Mouse (Mus musculus): ENCODE data around the gene Catip. TPM values are rescaled to one million over a fixed set of nuclear protein-coding genes. Genes with fewer than 3 reads are reported as not detected.
A peak's percentile ranks its signal among the peaks of the same experiment; 100 is the strongest.

Gene Catip
- polyA plus RNA-seq, 1 experiment from 2014 or later = 0.50 TPM

GRCm38 (mm10) chr1:74332241-74332763 is 29.6 kb upstream of the Catip start:
- peak overlapping the region; percentile 88 for H3K4me2 ChIP-seq (ENCODE audit: low read depth, low read length)
- WGBS = under 1% methylated on average over 36 of the region's 36 CpGs
- ATAC-seq = peak; percentile 95
- H3K4me1 ChIP-seq (ENCODE audit: control insufficient read depth, insufficient read depth, low read length) = peaks cover 28% of the 10 kb centered on the region
- peak overlapping the region; percentile 65 for H3K9ac ChIP-seq (ENCODE audit: low read depth, low read length)
- peak overlapping the region; percentile 53 for H3K4me3 ChIP-seq (ENCODE audit: low read length)
- no peaks in the 10 kb centered on the region for H3K27me3 ChIP-seq (replicated peaks; ENCODE audit: control insufficient read depth, insufficient read depth, low read length)
- no peaks in the 10 kb centered on the region for H3K36me3 ChIP-seq (ENCODE audit: control insufficient read depth, insufficient read depth, low read length)
- H3K9me3 ChIP-seq (ENCODE audit: control insufficient read depth, low read length) = no peaks in the 10 kb centered on the region
- H3K27ac ChIP-seq (ENCODE audit: low read length) = peak overlapping the region; percentile 55

GRCm38 (mm10) chr1:74332930-74333329 is 29.0 kb upstream of the Catip start:
- Histone ChIP-seq H3K4me3 (ENCODE audit: low read length) (peak overlapping the region; percentile 53), H3K9me3 (ENCODE audit: control insufficient read depth, low read length) (no peaks in the 10 kb centered on the region), H3K4me1 (ENCODE audit: control insufficient read depth, insufficient read depth, low read length) (peaks cover 28% of the 10 kb centered on the region), H3K9ac (ENCODE audit: low read depth, low read length) (peak overlapping the region; percentile 65), H3K27me3 (replicated peaks; ENCODE audit: control insufficient read depth, insufficient read depth, low read length) (no peaks in the 10 kb centered on the region), H3K27ac (ENCODE audit: low read length) (peak overlapping the region; percentile 55), H3K4me2 (ENCODE audit: low read depth, low read length) (peak overlapping the region; percentile 88), H3K36me3 (ENCODE audit: control insufficient read depth, insufficient read depth, low read length) (no peaks in the 10 kb centered on the region)
- no peak for ATAC-seq
- WGBS = 6% methylated on average over 9 of the region's 9 CpGs

- H3K36me3 ChIP-seq (ENCODE audit: control insufficient read depth, insufficient read depth, low read length) = no peaks in the 10 kb centered on the region
- no peak overlapping the region for H3K4me2 ChIP-seq (ENCODE audit: low read depth, low read length)
- 76% methylated on average over 3 of the region's 3 CpGs for WGBS
- no peak overlapping the region for H3K9ac ChIP-seq (ENCODE audit: low read depth, low read length)
- no peak overlapping the region for H3K4me3 ChIP-seq (ENCODE audit: low read length)
- H3K27ac ChIP-seq (ENCODE audit: low read length) = no peak overlapping the region
- no peaks in the 10 kb centered on the region for H3K27me3 ChIP-seq (replicated peaks; ENCODE audit: control insufficient read depth, insufficient read depth, low read length)
- H3K9me3 ChIP-seq (ENCODE audit: control insufficient read depth, low read length) = no peaks in the 10 kb centered on the region
- ATAC-seq = no peak
- H3K4me1 ChIP-seq (ENCODE audit: control insufficient read depth, insufficient read depth, low read length) = peaks cover 26% of the 10 kb centered on the region
Measured at GRCm38 (mm10) chr1:74334607-74335006, 27.3 kb upstream of the Catip start.

GRCm38 (mm10) chr1:74335033-74335432 is 26.9 kb upstream of the Catip start:
- peaks cover 26% of the 10 kb centered on the region for H3K4me1 ChIP-seq (ENCODE audit: control insufficient read depth, insufficient read depth, low read length)
- H3K9ac ChIP-seq (ENCODE audit: low read depth, low read length) = no peak overlapping the region
- H3K4me2 ChIP-seq (ENCODE audit: low read depth, low read length) = no peak overlapping the region

GRCm38 (mm10) chr1:74335436-74336170 is 26.3 kb upstream of the Catip start:
- Histone ChIP-seq H3K4me2 (ENCODE audit: low read depth, low read length) (no peak overlapping the region), H3K9ac (ENCODE audit: low read depth, low read length) (no peak overlapping the region), H3K27me3 (replicated peaks; ENCODE audit: control insufficient read depth, insufficient read depth, low read length) (no peaks in the 10 kb centered on the region), H3K4me3 (ENCODE audit: low read length) (no peak overlapping the region), H3K9me3 (ENCODE audit: control insufficient read depth, low read length) (no peaks in the 10 kb centered on the region), H3K36me3 (ENCODE audit: control insufficient read depth, insufficient read depth, low read length) (no peaks in the 10 kb centered on the region), H3K27ac (ENCODE audit: low read length) (no peak overlapping the region), H3K4me1 (ENCODE audit: control insufficient read depth, insufficient read depth, low read length) (peaks cover 20% of the 10 kb centered on the region)
- ATAC-seq = no peak
- WGBS = 75% methylated on average over 6 of the region's 6 CpGs

More at GRCm38 (mm10) chr1:74335033-74335432, 26.9 kb upstream of the Catip start:
- no peaks in the 10 kb centered on the region for H3K36me3 ChIP-seq (ENCODE audit: control insufficient read depth, insufficient read depth, low read length)
- WGBS = 59% methylated on average over 4 of the region's 4 CpGs
- ATAC-seq = no peak
- no peaks in the 10 kb centered on the region for H3K27me3 ChIP-seq (replicated peaks; ENCODE audit: control insufficient read depth, insufficient read depth, low read length)
- H3K27ac ChIP-seq (ENCODE audit: low read length) = no peak overlapping the region
- H3K4me3 ChIP-seq (ENCODE audit: low read length) = no peak overlapping the region
- no peaks in the 10 kb centered on the region for H3K9me3 ChIP-seq (ENCODE audit: control insufficient read depth, low read length)

GRCm38 (mm10) chr1:74337241-74337771 is 24.6 kb upstream of the Catip start:
- no peak for ATAC-seq
- H3K9ac ChIP-seq (ENCODE audit: low read depth, low read length) = no peak overlapping the region

GRCm38 (mm10) chr1:74338013-74338412 is 23.9 kb upstream of the Catip start:
- no peak for ATAC-seq
- WGBS = 81% methylated on average over 5 of the region's 5 CpGs
- Histone ChIP-seq H3K36me3 (ENCODE audit: control insufficient read depth, insufficient read depth, low read length) (no peaks in the 10 kb centered on the region), H3K4me1 (ENCODE audit: control insufficient read depth, insufficient read depth, low read length) (peaks cover 9% of the 10 kb centered on the region), H3K9me3 (ENCODE audit: control insufficient read depth, low read length) (no peaks in the 10 kb centered on the region), H3K27ac (ENCODE audit: low read length) (no peak overlapping the region), H3K27me3 (replicated peaks; ENCODE audit: control insufficient read depth, insufficient read depth, low read length) (no peaks in the 10 kb centered on the region), H3K4me3 (ENCODE audit: low read length) (no peak overlapping the region), H3K9ac (ENCODE audit: low read depth, low read length) (no peak overlapping the region), H3K4me2 (ENCODE audit: low read depth, low read length) (no peak overlapping the region)

More at GRCm38 (mm10) chr1:74337241-74337771, 24.6 kb upstream of the Catip start:
- H3K36me3 ChIP-seq (ENCODE audit: control insufficient read depth, insufficient read depth, low read length) = no peaks in the 10 kb centered on the region
- 90% methylated on average over 3 of the region's 3 CpGs for WGBS
- peaks cover 8% of the 10 kb centered on the region for H3K4me1 ChIP-seq (ENCODE audit: control insufficient read depth, insufficient read depth, low read length)
- no peaks in the 10 kb centered on the region for H3K9me3 ChIP-seq (ENCODE audit: control insufficient read depth, low read length)
- no peak overlapping the region for H3K4me2 ChIP-seq (ENCODE audit: low read depth, low read length)
- no peak overlapping the region for H3K4me3 ChIP-seq (ENCODE audit: low read length)
- no peak overlapping the region for H3K27ac ChIP-seq (ENCODE audit: low read length)
- H3K27me3 ChIP-seq (replicated peaks; ENCODE audit: control insufficient read depth, insufficient read depth, low read length) = no peaks in the 10 kb centered on the region

- Histone ChIP-seq H3K27ac (ENCODE audit: low read length) (no peak overlapping the region), H3K4me1 (ENCODE audit: control insufficient read depth, insufficient read depth, low read length) (peaks cover 7% of the 10 kb centered on the region), H3K4me3 (ENCODE audit: low read length) (no peak overlapping the region), H3K9me3 (ENCODE audit: control insufficient read depth, low read length) (no peaks in the 10 kb centered on the region), H3K4me2 (ENCODE audit: low read depth, low read length) (no peak overlapping the region), H3K36me3 (ENCODE audit: control insufficient read depth, insufficient read depth, low read length) (no peaks in the 10 kb centered on the region), H3K27me3 (replicated peaks; ENCODE audit: control insufficient read depth, insufficient read depth, low read length) (no peaks in the 10 kb centered on the region), H3K9ac (ENCODE audit: low read depth, low read length) (no peak overlapping the region)
- 84% methylated on average over 4 of the region's 4 CpGs for WGBS
- no peak for ATAC-seq
Measured at GRCm38 (mm10) chr1:74338626-74339025, 23.3 kb upstream of the Catip start.

GRCm38 (mm10) chr1:74339917-74340316 is 22.0 kb upstream of the Catip start:
- Histone ChIP-seq H3K4me1 (ENCODE audit: control insufficient read depth, insufficient read depth, low read length) (peaks cover 5% of the 10 kb centered on the region), H3K4me3 (ENCODE audit: low read length) (no peak overlapping the region), H3K27me3 (replicated peaks; ENCODE audit: control insufficient read depth, insufficient read depth, low read length) (no peaks in the 10 kb centered on the region), H3K27ac (ENCODE audit: low read length) (no peak overlapping the region), H3K4me2 (ENCODE audit: low read depth, low read length) (no peak overlapping the region), H3K9me3 (ENCODE audit: control insufficient read depth, low read length) (no peaks in the 10 kb centered on the region), H3K9ac (ENCODE audit: low read depth, low read length) (no peak overlapping the region), H3K36me3 (ENCODE audit: control insufficient read depth, insufficient read depth, low read length) (no peaks in the 10 kb centered on the region)
- 87% methylated on average over 9 of the region's 9 CpGs for WGBS
- ATAC-seq = no peak
